Mouse (Mus musculus): ENCODE measurements around the gene Ear10.
"Not testable (repeated sequence)": the region's sequence is repeated elsewhere in the genome, so short reads cannot be mapped to it uniquely, and the experiment has no call there.

DNA sequence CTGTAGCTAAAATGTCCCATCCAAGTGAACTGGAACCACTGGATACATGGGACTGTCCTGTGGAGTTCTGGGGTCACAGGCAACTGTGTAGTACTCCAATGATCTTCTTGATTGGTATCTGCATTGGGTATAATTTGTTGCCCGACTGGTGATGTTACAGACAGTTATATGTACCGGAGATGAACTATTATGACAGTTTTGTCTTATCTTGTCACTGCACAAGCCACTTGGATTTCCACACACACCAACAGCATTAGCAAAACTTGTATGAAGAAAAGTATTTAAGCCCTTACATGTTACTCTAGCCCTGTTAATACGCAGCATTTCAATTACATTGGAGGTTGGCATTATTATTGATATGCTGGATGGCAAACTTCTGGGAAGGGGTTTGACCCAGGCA is 48.5 kb downstream of the Ear10 start:
- TF ChIP-seq EP300 (optimal IDR thresholded peaks at IDR 0.05); CTCF (IDR thresholded peaks at IDR 0.05; ENCODE audit: low read depth): not testable (repeated sequence)

Measured in stomach, postnatal 0 days (tissue).